Mouse (Mus musculus): ENCODE results near the gene Rras2. TPM values are rescaled to one million over a fixed set of nuclear protein-coding genes. Genes with fewer than 3 reads are reported as not detected.

The Rras2 gene
- total and polyA plus RNA-seq, 2 experiments from 2014 or later = 37.4 to 72.8 TPM

DNA sequence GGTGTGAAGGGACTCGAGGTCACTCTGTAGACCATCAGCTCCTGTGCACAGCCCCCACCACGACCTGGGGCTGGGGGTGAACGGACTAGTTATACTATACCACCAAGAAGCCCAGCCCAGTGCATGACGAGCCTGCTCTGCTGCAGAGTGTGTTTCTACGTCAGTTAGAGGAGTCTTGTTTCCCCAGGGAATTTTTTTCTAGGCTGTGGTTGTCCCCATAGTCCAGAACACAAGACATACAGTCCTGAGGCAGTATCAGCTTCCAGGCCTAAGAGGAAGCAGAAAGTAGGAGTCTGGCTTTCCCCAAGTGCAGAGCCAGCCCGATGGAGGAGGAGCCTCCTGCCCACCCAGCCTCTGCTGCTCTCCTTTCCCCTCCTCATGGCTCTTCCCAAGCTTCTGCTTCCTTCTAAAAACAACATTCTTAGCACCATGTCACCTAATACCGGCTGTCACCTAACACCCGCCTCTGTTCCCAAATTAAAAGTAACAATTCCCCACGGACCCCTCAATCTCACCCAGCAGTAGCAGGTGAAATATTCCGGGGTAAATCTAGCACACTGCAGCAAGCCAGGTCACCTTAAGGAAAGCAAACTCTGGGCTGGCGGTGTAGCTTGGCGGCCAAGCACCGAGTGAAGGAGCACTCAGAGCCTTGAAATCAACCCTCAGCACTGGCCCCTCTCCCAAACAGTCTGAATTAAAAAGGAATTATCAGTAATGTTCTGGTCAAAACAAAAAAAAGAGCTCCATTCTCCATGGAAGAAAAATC is 45.5 kb downstream of the Rras2 start:
- peak overlapping the region; percentile 44 for H3K4me2 ChIP-seq (ENCODE audit: low read depth, low read length)
- WGBS = 22% methylated on average over 13 of the region's 13 CpGs
- TF ChIP-seq EP300 (IDR thresholded peaks at IDR 0.05; ENCODE audit: low read depth) (no peak), CTCF (IDR thresholded peaks at IDR 0.05; ENCODE audit: low read depth) (no peak)
- peak; percentile 69 for ATAC-seq (ENCODE audit: insufficient read depth, low read depth)
- peak overlapping the region; percentile 57 for H3K27ac ChIP-seq (ENCODE audit: low read depth)
- no peaks in the 10 kb centered on the region for H3K9me3 ChIP-seq (replicated peaks; ENCODE audit: control insufficient read depth, low read length)
- peaks cover 17% of the 10 kb centered on the region for H3K4me1 ChIP-seq (ENCODE audit: control insufficient read depth, insufficient read depth)
- H3K4me3 ChIP-seq (ENCODE audit: low read depth, low read length) = peak overlapping the region; percentile 12; the same call in 1 of the 2 replicates
- DNase-seq (ENCODE audit: low spot score) = peak; percentile 39
- H3K9ac ChIP-seq (replicated peaks; ENCODE audit: low read depth, low read length) = peak overlapping the region; percentile 7; the same call in 1 of the 2 replicates
- H3K36me3 ChIP-seq (replicated peaks; ENCODE audit: control insufficient read depth, insufficient read depth, low read length) = no peaks in the 10 kb centered on the region
- no peaks in the 10 kb centered on the region for H3K27me3 ChIP-seq (ENCODE audit: control insufficient read depth, insufficient read depth, low read length)

DNA sequence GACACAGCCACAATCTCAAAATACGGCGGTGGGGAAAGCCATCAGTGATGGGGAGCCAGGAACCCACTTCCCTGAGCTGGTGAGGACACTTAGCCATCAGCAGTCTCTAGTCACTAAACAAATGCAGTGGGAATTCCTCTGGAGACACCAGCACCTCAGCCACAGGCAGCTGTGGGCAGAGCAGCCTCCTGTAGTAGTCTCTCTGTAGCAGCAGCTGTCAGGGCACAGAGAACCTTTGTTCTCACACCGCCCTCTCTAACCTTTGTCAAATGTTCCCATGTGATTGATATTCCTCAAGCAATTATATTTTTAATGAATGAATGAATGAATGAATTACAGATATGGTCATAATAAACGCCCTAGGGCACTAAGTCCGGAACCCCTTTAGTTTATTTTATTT is 46.2 kb downstream of the Rras2 start:
- Histone ChIP-seq H3K4me2 (ENCODE audit: low read depth, low read length) (no peak overlapping the region), H3K27me3 (ENCODE audit: control insufficient read depth, insufficient read depth, low read length) (no peaks in the 10 kb centered on the region), H3K36me3 (replicated peaks; ENCODE audit: control insufficient read depth, insufficient read depth, low read length) (no peaks in the 10 kb centered on the region), H3K9me3 (replicated peaks; ENCODE audit: control insufficient read depth, low read length) (no peaks in the 10 kb centered on the region), H3K9ac (replicated peaks; ENCODE audit: low read depth, low read length) (0 out of 2 replicates have a peak overlapping the region, but pooled peaks have one; percentile 7), H3K4me3 (ENCODE audit: low read depth, low read length) (no peak overlapping the region), H3K4me1 (ENCODE audit: control insufficient read depth, insufficient read depth) (peaks cover 20% of the 10 kb centered on the region), H3K27ac (ENCODE audit: low read depth) (peak overlapping the region; percentile 57; the same call in 1 of the 2 replicates)
- ATAC-seq (ENCODE audit: insufficient read depth, low read depth) (no peak), DNase-seq (ENCODE audit: low spot score) (no peak)
- 86% methylated on average over 5 of the region's 5 CpGs for WGBS
- TF ChIP-seq CTCF (IDR thresholded peaks at IDR 0.05; ENCODE audit: low read depth) (no peak), EP300 (IDR thresholded peaks at IDR 0.05; ENCODE audit: low read depth) (no peak)

DNA sequence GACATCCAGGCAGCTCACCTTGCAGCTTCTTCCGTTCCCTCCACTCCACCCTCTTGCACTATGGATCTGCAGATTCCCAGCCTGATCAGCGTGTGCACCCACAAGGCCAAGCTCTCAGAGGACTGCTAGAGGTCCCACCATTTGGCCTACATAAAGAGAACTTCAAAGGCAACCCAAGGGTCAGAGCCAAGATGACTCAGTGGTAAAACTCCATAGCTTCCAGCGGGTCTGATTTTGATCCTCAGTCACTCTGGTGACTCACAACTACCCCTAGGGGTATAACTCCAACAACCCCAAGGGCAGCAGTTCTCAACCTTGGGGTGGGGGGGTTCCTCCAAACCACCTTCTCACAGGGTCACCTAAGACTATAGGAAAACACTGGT is 47.1 kb downstream of the Rras2 start:
- no peaks in the 10 kb centered on the region for H3K36me3 ChIP-seq (replicated peaks; ENCODE audit: control insufficient read depth, insufficient read depth, low read length)
- H3K9ac ChIP-seq (replicated peaks; ENCODE audit: low read depth, low read length) = no peak overlapping the region
- WGBS = 79% methylated on average over 3 of the region's 3 CpGs
- H3K4me3 ChIP-seq (ENCODE audit: low read depth, low read length) = no peak overlapping the region
- TF ChIP-seq EP300 (IDR thresholded peaks at IDR 0.05; ENCODE audit: low read depth) = no peak
- no peak for TF ChIP-seq CTCF (IDR thresholded peaks at IDR 0.05; ENCODE audit: low read depth)
- DNase-seq (ENCODE audit: low spot score) = no peak
- H3K27me3 ChIP-seq (ENCODE audit: control insufficient read depth, insufficient read depth, low read length) = no peaks in the 10 kb centered on the region
- no peak for ATAC-seq (ENCODE audit: insufficient read depth, low read depth)
- peaks cover 28% of the 10 kb centered on the region for H3K4me1 ChIP-seq (ENCODE audit: control insufficient read depth, insufficient read depth)
- no peak overlapping the region for H3K27ac ChIP-seq (ENCODE audit: low read depth)
- no peaks in the 10 kb centered on the region for H3K9me3 ChIP-seq (replicated peaks; ENCODE audit: control insufficient read depth, low read length)
- no peak overlapping the region for H3K4me2 ChIP-seq (ENCODE audit: low read depth, low read length)

DNA sequence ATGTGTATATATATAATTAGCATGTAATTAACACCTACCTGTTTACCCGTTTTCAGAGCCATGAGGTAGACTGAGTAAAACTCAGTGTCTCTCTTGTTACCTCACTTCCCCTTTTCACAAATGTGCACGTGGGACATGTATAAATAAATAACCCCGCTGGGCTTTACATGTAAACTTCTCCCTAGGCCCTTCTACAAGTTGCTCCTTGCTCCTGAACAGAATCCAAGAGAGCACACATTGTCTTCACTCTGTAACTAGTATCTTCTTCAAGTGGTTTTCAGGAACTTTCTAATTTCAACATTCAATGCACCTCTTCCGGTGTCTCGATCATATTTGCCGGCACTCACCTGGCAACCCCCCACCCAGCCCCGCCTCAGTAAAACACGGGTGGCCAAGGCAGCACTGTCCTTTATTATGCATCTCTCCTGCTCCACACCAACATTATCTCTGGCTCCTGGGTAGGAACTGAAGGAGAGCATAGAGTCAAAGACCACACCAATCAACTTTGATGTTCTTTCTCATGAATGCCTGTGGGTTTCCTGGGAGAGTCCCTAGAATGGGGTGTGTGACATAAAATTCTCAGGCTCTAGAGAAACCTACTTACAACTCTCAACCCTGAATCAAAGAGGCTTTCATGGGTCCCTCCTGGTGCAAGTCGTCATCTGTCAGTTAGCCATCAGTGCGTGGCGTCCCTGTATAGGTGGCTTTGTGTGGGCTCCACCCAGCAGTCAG is 47.7 kb downstream of the Rras2 start:
- Histone ChIP-seq H3K9me3 (replicated peaks; ENCODE audit: control insufficient read depth, low read length) (no peaks in the 10 kb centered on the region), H3K4me1 (ENCODE audit: control insufficient read depth, insufficient read depth) (peaks cover 33% of the 10 kb centered on the region), H3K27ac (ENCODE audit: low read depth) (no peak overlapping the region), H3K9ac (replicated peaks; ENCODE audit: low read depth, low read length) (no peak overlapping the region), H3K4me3 (ENCODE audit: low read depth, low read length) (no peak overlapping the region), H3K36me3 (replicated peaks; ENCODE audit: control insufficient read depth, insufficient read depth, low read length) (no peaks in the 10 kb centered on the region), H3K27me3 (ENCODE audit: control insufficient read depth, insufficient read depth, low read length) (no peaks in the 10 kb centered on the region), H3K4me2 (ENCODE audit: low read depth, low read length) (no peak overlapping the region)
- DNase-seq (ENCODE audit: low spot score) = no peak
- 79% methylated on average over 11 of the region's 11 CpGs for WGBS
- ATAC-seq (ENCODE audit: insufficient read depth, low read depth) = no peak
- TF ChIP-seq EP300 (IDR thresholded peaks at IDR 0.05; ENCODE audit: low read depth) (no peak), CTCF (IDR thresholded peaks at IDR 0.05; ENCODE audit: low read depth) (no peak)

DNA sequence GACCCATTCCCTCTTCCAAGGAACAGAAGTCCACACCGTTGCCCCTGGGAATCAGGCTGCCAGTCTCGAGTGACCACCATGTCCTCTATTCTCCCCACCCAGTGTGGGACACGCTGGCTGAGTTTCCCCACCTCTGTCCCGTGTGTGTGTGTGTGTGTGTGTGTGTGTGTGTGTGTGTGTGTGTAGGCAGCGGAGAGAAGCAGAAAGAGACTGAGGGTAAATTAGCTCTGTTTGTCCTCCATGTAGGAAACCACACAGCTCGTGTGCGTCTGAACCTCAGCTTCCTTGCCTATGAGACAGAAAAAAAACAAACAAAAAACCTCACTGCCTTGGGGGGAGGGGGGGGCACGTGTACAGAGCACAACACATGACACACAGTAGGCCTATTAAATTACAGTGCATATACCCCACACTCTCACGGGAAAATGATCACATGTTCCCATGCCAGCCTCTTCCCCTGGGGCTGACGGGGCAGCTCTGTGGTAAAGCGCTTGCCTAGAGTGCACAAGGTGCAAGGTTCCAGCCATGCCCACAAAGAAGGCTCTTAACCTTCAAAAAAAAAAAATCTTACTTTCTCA is 48.5 kb downstream of the Rras2 start:
- no peak for TF ChIP-seq EP300 (IDR thresholded peaks at IDR 0.05; ENCODE audit: low read depth)
- TF ChIP-seq CTCF (IDR thresholded peaks at IDR 0.05; ENCODE audit: low read depth) = no peak
- Histone ChIP-seq H3K4me3 (ENCODE audit: low read depth, low read length) (no peak overlapping the region), H3K9ac (replicated peaks; ENCODE audit: low read depth, low read length) (no peak overlapping the region), H3K27ac (ENCODE audit: low read depth) (no peak overlapping the region), H3K4me2 (ENCODE audit: low read depth, low read length) (no peak overlapping the region), H3K36me3 (replicated peaks; ENCODE audit: control insufficient read depth, insufficient read depth, low read length) (no peaks in the 10 kb centered on the region), H3K4me1 (ENCODE audit: control insufficient read depth, insufficient read depth) (peaks cover 37% of the 10 kb centered on the region), H3K9me3 (replicated peaks; ENCODE audit: control insufficient read depth, low read length) (no peaks in the 10 kb centered on the region), H3K27me3 (ENCODE audit: control insufficient read depth, insufficient read depth, low read length) (no peaks in the 10 kb centered on the region)
- ATAC-seq (ENCODE audit: insufficient read depth, low read depth) (no peak), DNase-seq (ENCODE audit: low spot score) (no peak)
- WGBS = 76% methylated on average over 11 of the region's 11 CpGs
